Mouse (Mus musculus) mesoderm, embryonic 11.5 days (tissue): ENCODE measurements around the gene Rnf144a.

Source experiments
- DNase-seq: peaks from one replicate; pipeline ENCODE4 v3.0.0-alpha.2; 2012; ENCODE audit warnings: low read depth, low spot score

Rnf144a gene

GRCm38 (mm10) chr12:26373721-26374120 lies 41.3 kb downstream of the Rnf144a start:
- DNase-seq = no peak

- no peak for DNase-seq
Measured at GRCm38 (mm10) chr12:26370004-26370403, 45.0 kb downstream of the Rnf144a start.

GRCm38 (mm10) chr12:26367361-26367760 lies 47.7 kb downstream of the Rnf144a start:
- no peak for DNase-seq

GRCm38 (mm10) chr12:26366372-26366771 lies 48.7 kb downstream of the Rnf144a start:
- DNase-seq = no peak

- DNase-seq = no peak
Measured at GRCm38 (mm10) chr12:26365531-26366315, 49.3 kb downstream of the Rnf144a start.

- no peak for DNase-seq
Measured at GRCm38 (mm10) chr12:26364822-26365221, 50.2 kb downstream of the Rnf144a start.

- no peak for DNase-seq
Measured at GRCm38 (mm10) chr12:26360946-26361523, 54.0 kb downstream of the Rnf144a start.

- no peak for DNase-seq
Measured at GRCm38 (mm10) chr12:26359817-26360216, 55.2 kb downstream of the Rnf144a start.

GRCm38 (mm10) chr12:26359241-26359640 lies 55.8 kb downstream of the Rnf144a start:
- no peak for DNase-seq

GRCm38 (mm10) chr12:26357246-26357645 lies 57.8 kb downstream of the Rnf144a start:
- DNase-seq = no peak

- peak; percentile 15 for DNase-seq
Measured at GRCm38 (mm10) chr12:26356191-26356590, 58.9 kb downstream of the Rnf144a start.

GRCm38 (mm10) chr12:26351321-26351720 lies 63.7 kb downstream of the Rnf144a start:
- no peak for DNase-seq

- no peak for DNase-seq
Measured at GRCm38 (mm10) chr12:26344408-26344807, 70.6 kb downstream of the Rnf144a start.

GRCm38 (mm10) chr12:26343131-26343530 lies 71.9 kb downstream of the Rnf144a start:
- DNase-seq = no peak

GRCm38 (mm10) chr12:26342663-26343062 lies 72.4 kb downstream of the Rnf144a start:
- DNase-seq = no peak

- DNase-seq = no peak
Measured at GRCm38 (mm10) chr12:26342086-26342485, 73.0 kb downstream of the Rnf144a start.

GRCm38 (mm10) chr12:26340621-26341020 lies 74.4 kb downstream of the Rnf144a start:
- no peak for DNase-seq

GRCm38 (mm10) chr12:26339886-26340285 lies 75.2 kb downstream of the Rnf144a start:
- DNase-seq = no peak

GRCm38 (mm10) chr12:26339181-26339580 lies 75.9 kb downstream of the Rnf144a start:
- DNase-seq = no peak

GRCm38 (mm10) chr12:26333678-26334077 lies 81.4 kb downstream of the Rnf144a start:
- DNase-seq = no peak

GRCm38 (mm10) chr12:26331048-26331447 lies 84.0 kb downstream of the Rnf144a start:
- no peak for DNase-seq

- no peak for DNase-seq
Measured at GRCm38 (mm10) chr12:26329756-26330155, 85.3 kb downstream of the Rnf144a start.

GRCm38 (mm10) chr12:26329031-26329675 lies 85.9 kb downstream of the Rnf144a start:
- no peak for DNase-seq
